10 mouse cellular contexts compared by ENCODE assay signal in genomic region chr4:125231711-125232260, GRCm38 (mm10).
DNase-seq lines count a peak whose midpoint lies in the region; ATAC-seq and TF ChIP-seq lines count a peak whose summit lies in the region.
"Had no signal": no experiment of that assay in that cellular context is flagged by ENCODE, and none has a peak within 500 bp of the region (broad histone marks: within the 10 kb centered on the region; RNA-seq: fewer than 3 reads in every experiment).

No protein-coding gene starts in this region.

- H3K27ac ChIP-seq in stomach, postnatal 0 days (replicated peaks) = no peak overlapping the region
- H3K27ac ChIP-seq: embryonic facial prominence, embryonic 15.5 days; limb, embryonic 12.5 days had no signal

- H3K4me1 ChIP-seq in stomach, postnatal 0 days (replicated peaks; ENCODE audit: control insufficient read depth, insufficient read depth) = no peaks in the 10 kb centered on the region
- H3K4me1 ChIP-seq: embryonic facial prominence, embryonic 15.5 days; limb, embryonic 12.5 days had no signal

- peak; percentile 7 for DNase-seq in kidney, postnatal 14 days
- DNase-seq in kidney, adult 18-20 months = no peak
- DNase-seq in Patski (ENCODE audit: low read depth, low spot score) = no peak
- DNase-seq in embryo, embryonic 9.5 days (ENCODE audit: extremely low spot score) = peak; percentile 54
- peak; percentile 27 for DNase-seq in left cerebral cortex, postnatal 4 days
- no peak for DNase-seq in stomach, postnatal 0 days (ENCODE audit: low spot score)
- DNase-seq in gastrocnemius, postnatal 25 days = no peak

- in situ Hi-C loops in Patski (cut with MboI; ENCODE audit: low pct_unique_long_range_greater_than_20kb) = loop anchor here (10.0 kb wide), 1 partner anchor 733 kb away; no protein-coding TSS in a partner anchor

- intact Hi-C loops in left cerebral cortex, postnatal 4 days (cut with DNase I) = loop anchor here (5.0 kb wide), 1 partner anchor 731 kb away; no protein-coding TSS in a partner anchor

- no peak for TF ChIP-seq EP300 in stomach, postnatal 0 days (optimal IDR thresholded peaks at IDR 0.05)

- POLR2A ChIA-PET in Patski (lab: Charles Lee) = no interaction called here

- no peaks in the 10 kb centered on the region for H3K36me3 ChIP-seq in stomach, postnatal 0 days (ENCODE audit: control insufficient read depth, insufficient read depth, low read length)
- H3K36me3 ChIP-seq: embryonic facial prominence, embryonic 15.5 days; limb, embryonic 12.5 days had no signal

- CTCF ChIA-PET in Patski (lab: Charles Lee) = no interaction called here

- peaks cover 19% of the 10 kb centered on the region for H3K27me3 ChIP-seq in Patski
- no peaks in the 10 kb centered on the region for H3K27me3 ChIP-seq in stomach, postnatal 0 days (ENCODE audit: control insufficient read depth, insufficient read depth, low read length)

- TF ChIP-seq CTCF in Patski (IDR thresholded peaks at IDR 0.05) = peak; percentile 55
- peak; percentile 74 for TF ChIP-seq CTCF in stomach, postnatal 0 days (IDR thresholded peaks at IDR 0.05; ENCODE audit: low read depth)

- no peaks in the 10 kb centered on the region for H3K9me3 ChIP-seq in stomach, postnatal 0 days (ENCODE audit: control insufficient read depth, low read length)
- H3K9me3 ChIP-seq: embryonic facial prominence, embryonic 15.5 days; limb, embryonic 12.5 days had no signal

- WGBS in stomach, postnatal 0 days = 30% methylated on average over 12 of the region's 12 CpGs

- H3K4me2 ChIP-seq in stomach, postnatal 0 days (replicated peaks; ENCODE audit: low read depth) = no peak overlapping the region
- H3K4me2 ChIP-seq: embryonic facial prominence, embryonic 15.5 days; limb, embryonic 12.5 days had no signal

- H3K9ac ChIP-seq in stomach, postnatal 0 days (ENCODE audit: low read length) = no peak overlapping the region
- H3K9ac ChIP-seq: embryonic facial prominence, embryonic 15.5 days; limb, embryonic 12.5 days had no signal

- no peak for ATAC-seq in Patski
- ATAC-seq in stomach, postnatal 0 days (ENCODE audit: low FRiP score, low TSS enrichment) = no peak
- ATAC-seq in erythroid progenitor cell, adult 5-6 weeks (replicated peaks; ENCODE audit: low FRiP score, poor library complexity, severe bottlenecking) = no peak

- no peak overlapping the region for H3K4me3 ChIP-seq in stomach, postnatal 0 days (ENCODE audit: low read depth, low read length)
- H3K4me3 ChIP-seq: embryonic facial prominence, embryonic 15.5 days; limb, embryonic 12.5 days had no signal

Comparison
In these comparisons a context has a peak if more than half of its experiments do, and no peak if none do; other contexts are left out.
1. DNase-seq: peak in kidney, postnatal 14 days (single experiment), embryo, embryonic 9.5 days (single experiment) and left cerebral cortex, postnatal 4 days (single experiment); none in kidney, adult 18-20 months (single experiment), Patski (single experiment), stomach, postnatal 0 days (single experiment) and gastrocnemius, postnatal 25 days (single experiment).